Mouse (Mus musculus) heart, embryonic 11.5 days (tissue): ENCODE results near the gene Ccni. TPM values are rescaled to one million over a fixed set of nuclear protein-coding genes. Genes with fewer than 3 reads are reported as not detected.

Experiments
- ATAC-seq: fragments of 200-750 bp; cut with Nextera tagmentation; replicated peaks from 2 replicates; pipeline ENCODE4 v1.8.0; 2017; ENCODE audit warnings: moderate library complexity; ENCODE audit not compliant: insufficient number of reproducible peaks, low FRiP score, low TSS enrichment
- H3K27ac ChIP-seq: fragments of 300-500 bp; sonication (generic); 2 replicates; pipeline ENCODE4 v1.5.1; 2014; ENCODE audit warnings: mild to moderate bottlenecking, low read depth, low read length
- H3K27me3 ChIP-seq: fragments of 300-500 bp; sonication (generic); 2 replicates; pipeline ENCODE4 v1.6.1; 2014; ENCODE audit warnings: mild to moderate bottlenecking, low read length, mixed read lengths; ENCODE audit not compliant: control insufficient read depth, insufficient read depth
- H3K36me3 ChIP-seq: fragments of 300-500 bp; sonication (generic); 2 replicates; pipeline ENCODE4 v1.6.1; 2014; ENCODE audit warnings: mild to moderate bottlenecking, low read length, moderate library complexity, mixed read lengths; ENCODE audit not compliant: control insufficient read depth, insufficient read depth
- H3K4me1 ChIP-seq: fragments of 300-500 bp; sonication (generic); 2 replicates; pipeline ENCODE4 v1.6.1; 2014; ENCODE audit warnings: low read length; ENCODE audit not compliant: control insufficient read depth, insufficient read depth
- H3K4me2 ChIP-seq: fragments of 300-500 bp; sonication (generic); 2 replicates; pipeline ENCODE4 v1.6.1; 2014; ENCODE audit warnings: mild to moderate bottlenecking, moderate library complexity
- H3K4me3 ChIP-seq: fragments of 300-500 bp; sonication (generic); 2 replicates; pipeline ENCODE4 v1.5.1; 2014; ENCODE audit warnings: low read depth, low read length
- H3K9ac ChIP-seq: fragments of 300-500 bp; sonication (generic); 2 replicates; pipeline ENCODE4 v1.6.1; 2014; ENCODE audit warnings: mild to moderate bottlenecking, low read depth, low read length, moderate library complexity
- H3K9me3 ChIP-seq: fragments of 300-500 bp; sonication (generic); replicated peaks from 2 replicates; pipeline ENCODE4 v1.6.1; 2016; ENCODE audit warnings: low read length; ENCODE audit not compliant: control insufficient read depth
- WGBS: fragments of 180-500 bp; shearing (Covaris S2); extraction: QIAGEN DNeasy Blood & Tissue Kit; methylation state at CpG from one replicate; pipeline ENCODE4 v1.1.7; 2014; ENCODE audit not compliant: insufficient replicate concordance; 5-methylcytosine and 5-hydroxymethylcytosine counted together
- polyA plus RNA-seq: library from polyadenylated mRNA; unstranded; fragments of >200 nt; fragmentation: Nextera tagmentation; extraction: Ambion mirVana; gene quantifications from 2 replicates; pipeline ENCODE4 v1.2.1, GENCODE M21; 2014

Gene Ccni
- polyA plus RNA-seq, 1 experiment from 2014 or later: 99.1 TPM

DNA sequence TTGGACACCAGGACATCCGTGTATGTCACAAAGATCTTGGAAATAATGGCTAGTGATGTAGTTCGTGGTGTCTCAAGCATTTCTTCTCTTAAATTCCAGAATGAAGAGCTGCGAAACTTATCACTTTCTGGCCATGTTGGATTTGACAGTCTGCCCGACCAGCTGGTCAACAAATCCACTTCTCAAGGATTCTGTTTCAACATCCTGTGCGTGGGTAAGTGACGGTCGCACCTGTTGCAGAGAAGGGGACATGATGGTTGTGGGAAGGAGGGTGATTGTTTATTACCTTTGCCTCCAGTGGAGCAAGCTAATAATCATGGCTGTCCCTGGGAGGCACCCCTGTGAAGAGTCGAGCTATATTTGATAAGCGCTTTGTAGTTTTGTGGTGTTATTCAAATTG is 66.9 kb downstream of the Ccni start:
- H3K4me3 ChIP-seq: no peak overlapping the region
- no peaks in the 10 kb centered on the region for H3K27me3 ChIP-seq
- no peak overlapping the region for H3K27ac ChIP-seq
- no peaks in the 10 kb centered on the region for H3K9me3 ChIP-seq
- no peak for ATAC-seq
- no peak overlapping the region for H3K4me2 ChIP-seq
- WGBS: 93% methylated on average over 9 of the region's 9 CpGs
- no peak overlapping the region for H3K9ac ChIP-seq
- peaks cover 31% of the 10 kb centered on the region for H3K4me1 ChIP-seq
- peaks cover 10% of the 10 kb centered on the region for H3K36me3 ChIP-seq

DNA sequence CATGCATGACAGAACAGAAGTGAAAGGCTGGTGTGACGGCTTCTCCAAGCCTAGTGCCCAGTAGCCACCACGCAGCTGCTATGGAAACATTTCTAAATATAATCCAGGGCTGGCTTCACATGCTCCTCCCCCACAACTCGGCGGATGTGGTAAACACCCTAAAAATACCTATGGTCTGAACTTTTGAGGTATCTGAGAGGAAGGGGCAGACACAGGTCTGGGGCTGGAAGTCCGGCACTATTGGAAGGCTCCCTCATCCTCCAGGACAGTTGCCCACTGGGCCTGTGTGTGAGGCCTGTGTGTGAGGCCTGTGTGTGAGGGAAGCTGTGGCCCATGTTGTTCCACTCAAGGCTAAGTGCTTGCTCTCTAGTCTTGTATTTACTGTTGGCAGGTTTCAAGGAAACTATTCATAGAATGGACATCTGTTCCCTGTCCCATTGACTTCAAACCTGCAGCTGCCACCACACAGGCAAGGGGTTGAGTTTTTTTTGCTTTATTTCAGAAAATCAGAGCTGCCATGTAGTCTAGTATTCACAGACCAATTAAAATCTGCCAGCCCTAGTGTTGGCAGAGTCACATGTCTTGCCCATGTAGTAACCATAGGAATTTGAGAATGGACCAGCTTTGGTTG is 69.2 kb downstream of the Ccni start:
- 45% methylated on average over 5 of the region's 5 CpGs for WGBS
- Histone ChIP-seq H3K36me3 (peaks cover 10% of the 10 kb centered on the region), H3K4me1 (peaks cover 40% of the 10 kb centered on the region), H3K9ac (peak overlapping the region; percentile 47; the same call in 1 of the 2 replicates), H3K9me3 (no peaks in the 10 kb centered on the region), H3K27me3 (no peaks in the 10 kb centered on the region), H3K27ac (peak overlapping the region; percentile 88), H3K4me3 (no peak overlapping the region), H3K4me2 (peak overlapping the region; percentile 36; the same call in 1 of the 2 replicates)
- peak; percentile 66 for ATAC-seq

DNA sequence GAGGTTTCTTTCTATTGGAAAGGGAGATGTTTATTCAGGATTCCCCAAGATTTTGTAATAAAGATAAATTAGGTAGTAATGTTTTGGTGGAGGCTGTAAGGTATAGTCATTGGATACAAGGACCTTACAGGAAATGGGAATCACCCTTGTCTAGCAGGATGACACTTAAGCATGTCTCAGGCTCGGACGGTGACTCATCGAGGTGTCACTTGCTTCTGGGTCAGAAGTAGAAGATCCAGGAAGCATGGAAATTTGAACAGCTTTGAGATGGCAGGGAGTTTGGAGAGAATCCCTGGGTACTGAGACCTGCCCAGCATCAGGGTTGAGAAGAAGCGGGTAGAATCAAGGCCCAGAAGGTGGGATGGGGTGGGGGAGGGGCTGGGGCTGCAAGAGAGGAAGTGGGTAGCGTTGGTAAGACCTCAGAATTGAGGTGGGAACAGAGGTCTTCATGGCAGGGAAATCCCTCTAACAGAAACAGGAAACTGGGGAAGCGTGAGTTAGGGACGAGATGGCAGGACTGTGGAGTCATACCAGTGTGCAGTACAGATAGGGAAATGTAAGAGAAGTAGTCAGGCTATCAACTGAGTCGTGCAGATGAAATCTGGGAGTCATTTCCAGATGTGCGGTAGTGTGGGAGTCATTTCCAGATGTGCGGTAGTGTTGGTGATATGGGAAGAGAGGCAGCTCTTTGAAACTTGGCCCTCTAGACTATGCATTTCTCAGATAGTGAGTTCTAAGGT is 70.8 kb downstream of the Ccni start:
- H3K4me1 ChIP-seq: peaks cover 52% of the 10 kb centered on the region
- H3K27me3 ChIP-seq: no peaks in the 10 kb centered on the region
- no peaks in the 10 kb centered on the region for H3K9me3 ChIP-seq
- H3K27ac ChIP-seq: no peak overlapping the region
- H3K4me3 ChIP-seq: no peak overlapping the region
- ATAC-seq: no peak
- H3K9ac ChIP-seq: no peak overlapping the region
- no peak overlapping the region for H3K4me2 ChIP-seq
- H3K36me3 ChIP-seq: peaks cover 10% of the 10 kb centered on the region
- WGBS: 55% methylated on average over 10 of the region's 10 CpGs

DNA sequence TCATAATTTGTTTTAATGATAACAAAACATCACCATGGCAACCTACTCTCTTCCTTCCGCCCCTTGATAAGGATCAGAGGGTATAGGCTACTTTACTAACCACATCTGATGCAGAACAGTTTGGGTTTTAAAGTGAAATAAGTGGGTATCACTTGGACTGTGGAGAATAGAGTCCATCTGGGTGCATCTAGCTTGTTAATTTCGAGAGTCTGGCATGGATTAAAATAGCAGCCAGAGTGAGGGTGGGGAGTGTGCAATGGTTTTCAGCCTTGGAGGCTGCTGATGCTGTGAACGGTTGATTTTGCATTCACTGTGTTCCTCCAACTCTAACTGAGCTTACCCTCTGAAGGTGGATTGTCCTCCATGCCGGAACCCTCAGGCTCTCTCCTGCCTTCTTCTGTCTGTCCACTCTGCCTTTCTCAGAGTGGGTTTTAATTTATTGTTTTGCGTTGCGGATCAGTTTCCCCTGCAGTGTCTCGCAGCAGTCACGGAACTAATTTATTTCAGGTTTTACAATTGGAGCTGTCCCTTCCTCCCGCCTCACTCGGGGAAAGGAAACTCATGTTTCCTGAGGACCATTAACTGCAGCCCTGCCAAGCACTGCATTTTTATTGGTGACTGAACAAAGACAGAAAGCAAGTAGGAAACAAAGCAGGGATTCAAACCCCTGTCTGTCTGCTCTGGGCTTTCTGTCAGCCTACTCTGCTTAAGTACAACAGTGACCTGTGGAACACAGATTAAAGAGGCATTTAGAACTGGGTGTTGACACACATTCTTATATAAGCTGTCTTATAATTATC is 72.7 kb downstream of the Ccni start:
- H3K9me3 ChIP-seq: no peaks in the 10 kb centered on the region
- 52% methylated on average over 10 of the region's 10 CpGs for WGBS
- peaks cover 69% of the 10 kb centered on the region for H3K4me1 ChIP-seq
- peak overlapping the region; percentile 54; the same call in 1 of the 2 replicates for H3K27ac ChIP-seq
- H3K4me2 ChIP-seq: no peak overlapping the region
- peaks cover 2% of the 10 kb centered on the region; the same call in 1 of the 2 replicates for H3K36me3 ChIP-seq
- ATAC-seq: no peak
- H3K9ac ChIP-seq: 0 out of 2 replicates have a peak overlapping the region, but pooled peaks have one; percentile 46
- H3K27me3 ChIP-seq: no peaks in the 10 kb centered on the region
- H3K4me3 ChIP-seq: no peak overlapping the region

Other genes with a start within 250 kb of the Ccni start
- 0.13 and 0.15 TPM in 2 replicates for gene Sowahb, start 161.5 kb downstream of the Ccni start, polyA plus RNA-seq
- gene Sept11, start 113.1 kb downstream of the Ccni start, polyA plus RNA-seq: 96.6 and 97.3 TPM in 2 replicates
- gene 2010109A12Rik, start within 50 bp of the Ccni start, polyA plus RNA-seq: 1.2 and 1.6 TPM in 2 replicates
- gene Ccng2, start 60.8 kb upstream of the Ccni start, polyA plus RNA-seq: 39.5 and 44.0 TPM in 2 replicates